Mouse (Mus musculus): ENCODE measurements around the gene Esyt1.
"Not testable (repeated sequence)": the region's sequence is repeated elsewhere in the genome, so short reads cannot be mapped to it uniquely, and the experiment has no call there.

The Esyt1 gene

DNA sequence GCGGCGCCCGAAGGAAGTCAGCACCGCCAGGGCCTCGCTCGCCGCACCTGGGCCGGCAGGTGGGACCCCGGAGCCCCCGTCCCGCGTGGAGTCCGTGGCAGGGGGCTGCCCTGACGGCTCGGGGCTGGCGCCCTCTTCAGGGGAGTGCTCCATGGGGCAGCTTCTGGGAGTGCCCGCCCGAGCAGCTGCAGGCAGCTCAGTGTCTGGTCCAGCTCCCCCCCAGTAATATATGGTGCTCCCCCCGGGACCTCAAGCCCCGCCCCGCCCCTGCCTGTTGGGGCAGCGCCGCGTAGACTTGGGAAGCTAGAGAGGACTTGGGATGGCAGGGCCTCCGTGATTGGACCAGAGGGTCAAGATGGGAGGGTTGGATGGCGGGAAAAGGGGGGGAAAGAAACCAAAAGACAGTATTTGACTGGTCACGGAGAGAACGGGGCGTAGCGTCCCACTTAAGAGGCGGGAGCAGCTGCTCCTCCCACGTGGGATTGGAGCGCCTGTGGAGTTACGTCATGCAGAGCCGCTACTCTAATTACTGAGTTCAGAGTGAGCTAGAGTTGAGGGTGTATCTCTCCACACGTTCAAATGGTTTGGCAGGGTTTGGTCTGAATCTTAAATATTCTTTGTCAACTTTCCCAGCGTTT, at the start of gene Esyt1:
Gene Esyt1, minus strand, starts transcription at position 201 of the 638 bp plus-strand sequence.
- peak; percentile 100 for DNase-seq (ENCODE audit: low read depth, low spot score)

DNA sequence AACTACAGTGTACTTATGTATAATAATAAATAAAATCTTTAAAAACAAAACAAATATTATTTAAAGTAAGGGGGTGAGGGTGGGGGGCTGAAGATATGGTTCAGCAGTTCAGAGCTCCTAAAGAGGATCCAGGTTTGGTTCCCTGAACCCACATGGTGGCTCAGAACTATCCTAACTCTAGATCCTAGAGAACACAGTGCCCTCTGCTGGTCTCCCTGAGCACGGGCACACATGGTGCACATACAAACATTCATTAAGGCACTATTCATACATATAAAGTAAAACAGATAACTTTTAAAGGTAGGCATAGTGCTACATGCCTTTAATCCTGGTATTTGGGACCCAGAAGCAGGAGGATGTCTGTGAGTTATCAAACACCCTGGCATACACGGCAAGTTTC, 49.4 kb upstream of the Esyt1 start:
- peak; percentile 84 for DNase-seq (ENCODE audit: low read depth, low spot score)

DNA sequence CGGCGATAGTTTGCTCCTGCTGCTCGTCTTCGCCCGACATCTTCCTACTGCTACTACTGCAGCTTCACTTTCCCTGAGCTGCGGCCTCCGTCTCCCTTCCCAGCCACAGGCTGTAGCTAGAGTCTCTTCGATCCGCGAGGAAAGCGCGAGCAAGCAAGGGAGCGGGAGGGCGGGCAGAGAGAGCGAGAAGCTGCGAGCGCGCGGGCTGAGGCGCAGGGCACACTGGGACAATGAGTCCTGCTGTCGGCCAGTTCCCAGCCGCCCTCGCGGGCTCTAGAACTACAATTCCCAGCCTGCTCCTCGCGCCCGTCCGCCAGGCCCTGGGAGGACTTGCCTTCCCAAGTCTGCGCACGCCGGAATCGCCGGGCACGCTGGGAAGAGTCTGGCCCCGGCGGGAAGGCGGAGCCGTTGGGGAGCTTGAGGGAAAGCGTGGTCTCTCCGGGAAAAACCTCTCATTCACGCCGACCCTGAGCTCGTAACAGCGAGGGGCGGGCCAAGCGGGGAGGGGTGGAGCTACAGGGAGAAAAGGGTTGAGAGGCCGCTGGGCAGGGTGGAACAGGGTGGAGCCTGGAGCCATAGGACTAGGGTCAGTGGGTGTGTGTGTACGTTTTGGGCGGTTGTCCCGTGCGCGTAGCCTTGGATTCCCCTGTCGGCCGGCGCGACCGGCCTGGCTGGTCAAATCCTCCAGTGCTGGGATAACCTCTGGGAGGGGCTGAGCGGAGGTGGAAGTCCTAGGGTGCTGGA, 40.3 kb upstream of the Esyt1 start, which contains the start of gene Pa2g4:
Gene Pa2g4, minus strand, starts transcription at position 200 of the 744 bp plus-strand sequence.
- peak; percentile 100 for DNase-seq (ENCODE audit: low read depth, low spot score)

DNA sequence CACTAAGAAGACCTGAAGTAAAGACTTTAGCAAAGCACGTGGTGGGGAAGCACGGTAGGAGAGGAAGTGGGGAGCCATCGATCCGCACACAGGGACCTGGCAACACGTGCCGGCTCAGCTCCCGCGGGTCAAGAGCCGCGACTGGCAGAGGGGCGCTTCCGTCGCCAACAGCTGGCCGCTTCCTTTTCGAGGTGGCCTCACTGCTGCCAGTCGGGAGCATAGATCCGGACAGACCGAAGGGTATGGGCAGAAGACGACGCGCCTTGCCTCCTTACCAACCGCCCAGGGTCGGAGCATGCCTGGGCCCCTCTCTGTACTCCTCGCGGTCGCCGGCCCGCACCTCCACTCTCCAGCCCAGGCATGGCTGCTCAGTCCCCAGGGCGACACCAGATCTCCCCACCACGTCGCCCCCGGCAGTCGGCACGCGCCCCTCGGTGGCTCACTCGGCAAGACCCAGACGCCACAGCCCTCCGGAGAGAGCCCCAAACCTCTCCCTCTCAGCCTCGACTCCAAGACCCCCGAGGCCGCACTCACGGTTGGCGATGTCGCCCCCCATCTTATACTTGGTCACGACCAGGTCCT, 39.6 kb upstream of the Esyt1 start:
- peak; percentile 42 for DNase-seq (ENCODE audit: low read depth, low spot score)

DNA sequence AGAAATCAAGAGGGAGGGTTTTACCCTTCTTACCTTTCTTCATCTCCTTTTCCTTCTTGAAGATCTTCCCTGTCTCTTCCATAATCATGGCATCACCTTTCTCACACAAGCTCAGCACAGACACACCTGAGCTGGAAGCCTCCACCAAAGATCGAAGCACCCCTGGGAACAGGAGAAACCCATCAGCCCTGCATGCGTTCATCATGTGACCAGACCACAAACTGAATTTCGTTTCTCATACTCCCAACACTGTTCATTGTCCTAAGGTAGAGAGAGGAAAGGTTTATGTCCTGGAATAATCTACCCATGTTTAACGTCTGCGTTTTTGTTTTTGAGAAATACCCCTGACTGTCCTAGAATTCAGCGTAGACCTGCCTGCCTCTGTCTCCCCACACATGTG, 37.9 kb upstream of the Esyt1 start:
- DNase-seq (ENCODE audit: low read depth, low spot score), result no peak

DNA sequence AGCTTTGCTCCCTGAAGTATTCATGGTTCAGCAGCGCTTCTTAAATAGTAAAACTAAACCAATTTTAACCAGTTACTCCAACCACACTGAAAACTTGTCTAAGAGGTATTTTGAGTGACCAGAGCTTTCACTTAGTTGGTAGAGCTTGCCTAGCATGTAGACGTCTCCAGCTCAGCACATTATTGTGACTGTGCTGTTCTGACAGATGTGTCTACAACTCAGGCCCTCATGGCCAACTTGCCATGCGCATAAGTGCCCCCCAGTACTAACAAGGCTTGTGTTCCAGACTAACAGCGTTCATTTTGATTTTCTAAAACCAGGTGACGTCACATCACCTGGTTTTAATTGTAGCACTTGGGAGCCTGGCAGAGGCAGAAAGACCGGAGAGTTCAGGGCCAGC, 31.3 kb upstream of the Esyt1 start:
- no peak for DNase-seq (ENCODE audit: low read depth, low spot score)

DNA sequence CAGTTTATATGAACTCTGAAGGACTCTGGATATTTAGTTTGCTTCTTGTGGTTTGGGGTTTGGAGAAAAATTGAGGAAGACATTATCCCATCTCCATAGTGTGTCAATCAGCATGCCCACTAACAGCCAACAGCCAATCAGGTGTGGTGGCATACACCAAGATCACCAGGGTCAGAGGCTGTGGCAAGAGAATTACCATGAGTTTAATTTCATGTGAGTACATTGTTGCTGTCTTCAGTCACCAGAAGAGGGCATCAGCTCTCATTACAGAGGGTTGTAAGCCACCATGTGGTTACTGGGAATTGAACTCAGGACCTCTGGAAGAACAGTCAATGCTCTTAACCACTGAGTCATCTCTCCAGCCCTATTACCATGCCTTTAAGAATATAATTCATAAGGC, 30.6 kb upstream of the Esyt1 start:
- peak; percentile 82 for DNase-seq (ENCODE audit: low read depth, low spot score)

DNA sequence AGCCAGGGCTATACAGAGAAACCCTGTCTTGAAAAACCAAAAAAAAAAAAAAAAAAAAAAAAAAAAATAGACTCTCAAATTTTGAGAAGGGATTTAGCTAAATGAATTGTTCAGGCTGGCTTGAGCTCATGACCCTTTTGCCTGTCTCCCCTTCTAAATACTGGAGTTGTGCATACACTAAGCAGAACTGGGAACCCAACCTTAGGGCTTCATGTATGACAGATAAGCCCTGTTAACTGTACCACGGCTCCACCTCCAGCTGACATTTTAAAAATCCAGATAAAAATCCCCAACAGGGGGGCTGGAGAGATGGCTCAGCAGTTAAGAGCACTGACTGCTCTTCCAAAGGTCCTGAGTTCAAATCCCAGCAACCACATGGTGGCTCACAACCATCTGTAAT, 29.9 kb upstream of the Esyt1 start:
- not testable (repeated sequence) for DNase-seq (ENCODE audit: low read depth, low spot score)

DNA sequence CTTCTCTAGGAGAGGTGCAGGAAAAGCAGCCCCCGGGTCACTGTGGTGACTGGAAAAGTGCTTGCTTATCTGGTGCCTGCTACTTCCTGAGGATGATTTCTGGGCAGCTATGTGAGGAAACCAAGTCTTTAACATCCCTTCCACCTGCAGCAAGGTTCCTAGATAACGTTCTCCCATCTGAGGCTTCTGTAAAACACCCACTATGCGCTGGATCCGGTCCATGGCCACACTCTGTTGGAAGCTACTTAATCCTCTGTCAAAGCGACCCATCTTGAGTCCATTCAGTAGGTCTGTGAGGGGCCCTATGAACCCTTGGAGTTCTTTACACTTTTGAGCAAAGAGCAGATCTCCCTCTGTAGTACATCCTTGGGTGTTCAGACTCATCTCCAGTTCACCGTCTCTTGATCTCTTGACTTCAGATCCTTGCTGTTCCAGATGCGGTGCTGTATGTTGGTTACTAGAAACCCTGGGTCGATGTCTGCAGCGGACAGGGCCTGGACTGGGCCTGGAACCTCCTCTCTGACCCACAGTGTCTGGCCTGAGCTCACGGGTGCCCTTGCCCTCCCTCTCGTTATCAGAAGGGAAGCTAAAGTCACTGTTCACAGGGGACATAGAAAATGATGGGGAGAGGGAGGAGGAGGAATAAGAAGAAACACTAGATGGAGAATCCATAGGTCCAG, 24.6 kb upstream of the Esyt1 start:
- not testable (repeated sequence) for DNase-seq (ENCODE audit: low read depth, low spot score)

DNA sequence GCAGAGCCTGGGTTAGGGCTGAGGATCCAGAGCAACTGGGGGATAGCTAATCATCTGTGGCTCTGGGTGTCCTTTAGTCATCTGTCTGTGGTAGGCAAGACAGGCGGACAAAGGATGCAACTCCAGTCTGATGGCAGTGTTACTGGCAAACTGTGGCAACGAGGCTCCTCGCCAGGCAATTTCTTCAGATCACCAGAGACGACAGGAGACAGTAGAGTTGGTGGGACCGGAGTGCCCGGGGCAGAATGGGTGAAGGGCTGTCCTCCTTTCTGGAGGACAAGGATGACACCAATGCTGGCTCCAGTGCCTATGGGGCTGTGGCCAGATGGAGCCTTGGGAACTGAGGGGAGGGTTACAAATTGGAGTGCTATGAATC, 24.0 kb upstream of the Esyt1 start:
- DNase-seq (ENCODE audit: low read depth, low spot score), result not testable (repeated sequence)

- peak; percentile 99 for DNase-seq (ENCODE audit: low read depth, low spot score)
Observed at GRCm38 (mm10) chr10:128548947-128549681, 23.4 kb upstream of the Esyt1 start, which contains the start of gene Rpl41. Gene Rpl41 (minus strand): TSS chr10:128549305.

DNA sequence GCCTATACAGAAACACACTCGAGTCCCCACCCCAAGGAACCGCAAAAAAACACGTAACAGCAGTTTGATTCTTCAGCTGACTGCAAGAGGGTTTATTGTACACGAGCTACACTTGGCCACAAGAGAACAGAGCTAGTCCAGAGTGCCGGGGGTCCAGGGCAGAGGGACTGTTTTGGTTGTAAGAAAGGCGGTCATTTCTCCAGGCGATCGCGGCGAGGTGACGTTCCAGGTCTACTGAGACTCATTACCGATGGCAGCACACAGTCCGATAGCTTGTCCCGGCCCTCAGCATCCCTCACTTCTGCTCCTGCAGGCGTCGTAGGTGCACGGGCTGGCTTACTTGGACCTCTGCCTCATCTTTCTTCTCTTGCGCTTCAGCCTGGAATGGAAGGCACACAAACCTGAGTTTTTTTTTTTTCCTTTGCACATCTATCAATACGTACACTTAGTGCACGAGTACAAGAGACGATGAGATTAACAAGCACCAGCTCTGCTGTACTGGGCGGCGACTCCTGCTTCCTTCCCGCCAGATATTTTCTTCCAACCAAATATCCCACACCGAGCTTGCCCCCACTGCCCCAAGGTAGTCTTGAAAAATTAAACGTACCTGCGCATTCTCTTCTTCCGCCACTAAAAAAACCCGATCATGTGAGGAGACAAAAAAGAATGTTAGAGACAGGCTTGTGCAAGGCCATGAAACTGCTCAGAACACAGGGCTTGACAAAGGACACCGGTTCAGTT, 22.6 kb upstream of the Esyt1 start:
- DNase-seq (ENCODE audit: low read depth, low spot score), result peak; percentile 44

GRCm38 (mm10) chr10:128547361-128548032, 21.8 kb upstream of the Esyt1 start, which contains the start of gene Zc3h10:
Gene Zc3h10 (minus strand): TSS chr10:128547774.
- DNase-seq (ENCODE audit: low read depth, low spot score), result peak; percentile 99

GRCm38 (mm10) chr10:128546787-128547186, 21.1 kb upstream of the Esyt1 start:
- no peak for DNase-seq (ENCODE audit: low read depth, low spot score)

DNA sequence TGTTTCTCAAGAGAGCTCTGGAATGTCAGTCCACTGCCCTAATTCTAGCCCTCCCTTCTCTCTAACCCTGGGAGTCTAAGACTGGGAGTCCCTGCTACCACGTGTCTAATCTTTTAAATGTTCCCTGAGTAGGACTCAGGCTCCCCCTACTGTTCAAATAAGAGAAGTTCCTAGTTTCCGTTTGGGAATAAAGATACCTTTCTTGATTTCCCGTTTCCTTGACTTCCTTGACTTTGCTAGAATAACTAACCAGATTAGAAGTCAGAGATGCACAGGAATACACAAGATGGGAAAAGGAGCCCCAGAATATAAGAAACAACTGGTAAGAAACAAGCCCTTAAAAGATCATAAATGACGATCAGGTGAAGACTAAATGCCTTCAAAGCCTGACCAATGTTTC, 20.7 kb upstream of the Esyt1 start:
- peak; percentile 89 for DNase-seq (ENCODE audit: low read depth, low spot score)

DNA sequence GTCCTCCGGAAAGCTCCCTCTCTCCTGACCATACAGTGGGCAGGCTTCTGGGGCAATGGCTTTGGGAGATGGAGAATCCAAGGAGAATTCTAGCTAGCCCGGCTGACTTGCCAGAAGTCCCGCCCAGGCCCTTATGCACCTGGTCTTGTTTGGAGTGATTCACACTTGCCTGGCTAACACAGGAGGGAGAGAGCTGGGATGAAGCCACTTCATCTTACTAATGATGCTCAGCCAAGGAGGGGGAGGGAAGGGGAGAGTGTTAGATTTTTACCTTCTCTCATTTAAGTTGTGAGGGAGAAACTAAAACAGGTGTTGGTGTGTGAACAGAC, 19.9 kb upstream of the Esyt1 start:
- no peak for DNase-seq (ENCODE audit: low read depth, low spot score)

GRCm38 (mm10) chr10:128544674-128545569, 19.3 kb upstream of the Esyt1 start:
- DNase-seq (ENCODE audit: low read depth, low spot score), result no peak

DNA sequence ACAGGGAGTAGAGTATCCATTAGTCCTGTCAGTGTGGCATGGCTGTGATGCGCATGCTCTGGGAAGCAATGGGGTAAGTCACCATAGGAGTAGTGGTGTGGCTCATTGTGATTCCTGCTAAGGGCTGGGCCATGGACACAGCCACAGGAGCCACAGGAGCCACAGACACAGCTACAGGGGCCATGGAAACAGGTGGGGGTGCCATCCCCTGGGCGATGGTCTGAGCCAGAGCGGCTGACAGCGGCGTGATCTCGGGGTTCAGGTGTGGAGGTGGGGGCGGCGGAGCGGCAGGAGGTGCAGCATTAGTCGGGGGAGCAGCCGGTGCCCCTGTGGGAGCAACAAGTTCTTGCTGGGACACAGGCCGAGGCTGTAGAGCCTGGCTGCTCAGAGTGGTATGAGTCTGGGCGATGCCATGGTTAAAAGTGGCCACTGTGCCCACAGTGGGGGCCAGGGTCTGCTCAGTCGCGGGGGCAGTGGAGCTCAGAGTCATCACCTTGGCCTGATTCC, 18.5 kb upstream of the Esyt1 start:
- DNase-seq (ENCODE audit: low read depth, low spot score), result no peak

DNA sequence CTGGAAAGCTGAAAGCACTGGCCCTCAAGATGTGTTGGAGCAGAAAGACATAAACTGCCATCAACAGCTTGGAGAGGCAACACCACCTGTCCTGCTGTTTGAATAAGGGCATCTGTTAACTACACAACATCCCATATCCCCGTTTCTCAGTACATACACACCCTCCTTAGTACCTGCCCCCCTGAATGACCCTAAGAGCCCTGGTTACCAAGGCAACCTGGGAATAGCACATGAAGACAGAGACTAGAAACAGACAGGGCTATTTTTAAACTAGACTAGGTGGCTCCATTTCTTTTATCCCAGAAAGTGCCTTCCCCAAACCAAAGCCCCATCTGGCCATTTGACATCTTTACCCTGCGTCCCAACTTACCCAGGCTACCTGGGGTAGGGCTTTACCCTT, 17.4 kb upstream of the Esyt1 start:
- DNase-seq (ENCODE audit: low read depth, low spot score), result no peak
